Mouse (Mus musculus) layer of hippocampus, adult 2 months (tissue): ENCODE measurements around the gene Fbxl12. TPM values are rescaled to one million over a fixed set of nuclear protein-coding genes. Genes with fewer than 3 reads are reported as not detected.
A peak's percentile ranks its signal among the peaks of the same experiment; 100 is the strongest.

Source experiments
- DNase-seq, 2 experiments: peaks; one replicate each; pipeline ENCODE4 v3.0.0; 2022; ENCODE audit warnings: low spot score in 2 of 2
- H3K27ac ChIP-seq: fragments of 200-600 bp; 2 replicates; pipeline ENCODE4 v1.8.1; 2022
- H3K4me3 ChIP-seq: fragments of 200-600 bp; 2 replicates; pipeline ENCODE4 v1.8.1; 2022; ENCODE audit warnings: mild to moderate bottlenecking
- CTCF ChIP-seq: fragments of 200-600 bp; conservative IDR thresholded peaks from 2 replicates; pipeline ENCODE4 v1.8.1; 2022; ENCODE audit warnings: antibody characterized with exemption, mild to moderate bottlenecking, moderate library complexity
- total RNA-seq, 2 experiments: library from RNA; stranded (reverse); gene quantifications; 2 replicates each; pipeline ENCODE4 v1.2.3; 2021

Fbxl12 gene
- total RNA-seq, 2 experiments from 2014 or later: 25.5 to 27.7 TPM

DNA sequence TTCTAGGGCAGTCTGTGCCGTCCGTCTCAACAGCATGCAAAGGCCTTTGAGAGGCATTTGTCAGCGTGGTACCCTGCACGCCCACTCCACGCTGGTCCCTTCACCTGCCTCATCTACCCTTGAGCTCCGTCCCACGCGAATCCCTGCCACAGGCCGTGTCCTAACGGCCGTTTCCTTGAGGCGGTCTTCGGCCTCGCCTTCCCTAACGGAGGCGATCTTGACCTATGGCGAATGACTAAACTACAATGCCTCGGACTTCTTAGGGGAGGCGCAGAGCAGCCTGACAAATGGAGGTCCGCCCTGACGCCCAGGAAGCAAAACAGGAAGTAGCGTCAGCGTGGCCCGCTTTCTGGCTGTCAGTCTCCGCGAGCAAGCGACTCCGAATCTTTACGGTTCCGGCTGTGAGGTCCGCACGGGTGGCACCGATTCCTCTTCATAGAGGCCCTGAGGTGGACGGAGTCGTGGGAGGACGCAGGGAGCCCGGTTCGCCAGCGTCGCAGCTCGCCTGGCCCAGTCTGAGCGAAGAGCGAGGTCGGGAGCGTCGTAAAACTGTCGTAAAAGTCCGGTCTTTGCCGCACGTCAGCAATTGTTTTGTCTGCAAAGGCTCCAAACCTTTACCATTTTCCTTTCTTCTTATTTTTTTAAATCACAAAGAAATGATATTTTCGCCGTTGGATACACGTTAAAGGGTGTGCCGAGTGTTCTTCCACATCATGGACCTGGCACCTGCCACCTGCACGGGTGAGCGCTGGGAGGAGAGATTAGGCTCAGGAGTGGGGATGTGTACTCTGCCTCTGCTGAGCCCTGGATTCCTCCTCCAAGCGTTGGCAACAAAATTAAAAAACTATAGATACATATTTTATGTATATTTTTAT, 37.2 kb downstream of the Fbxl12 start:
- peak; percentile 77 to 78 for DNase-seq
- H3K27ac ChIP-seq: peak overlapping the region; percentile 99
- peak overlapping the region; percentile 81 for H3K4me3 ChIP-seq
- TF ChIP-seq CTCF: no peak

DNA sequence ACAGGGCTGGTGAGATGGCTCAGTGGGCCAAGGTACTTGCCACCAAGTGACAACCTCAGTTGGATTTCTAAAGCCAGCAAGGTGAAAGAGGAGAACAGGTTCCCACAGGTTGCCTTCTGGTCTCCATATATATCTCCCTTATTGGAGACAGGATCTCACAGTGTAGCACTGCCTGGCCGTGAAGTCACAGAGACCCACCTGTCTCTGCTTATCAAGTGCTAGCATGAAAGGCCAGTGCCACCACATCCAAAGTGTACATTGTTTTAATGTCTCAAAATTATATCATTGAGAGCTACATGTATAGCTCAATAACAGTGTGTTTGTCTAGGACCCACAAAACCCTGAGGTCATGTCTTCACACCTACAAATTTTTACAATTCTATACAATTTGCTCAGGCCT, 38.3 kb downstream of the Fbxl12 start:
- H3K27ac ChIP-seq: no peak overlapping the region

DNA sequence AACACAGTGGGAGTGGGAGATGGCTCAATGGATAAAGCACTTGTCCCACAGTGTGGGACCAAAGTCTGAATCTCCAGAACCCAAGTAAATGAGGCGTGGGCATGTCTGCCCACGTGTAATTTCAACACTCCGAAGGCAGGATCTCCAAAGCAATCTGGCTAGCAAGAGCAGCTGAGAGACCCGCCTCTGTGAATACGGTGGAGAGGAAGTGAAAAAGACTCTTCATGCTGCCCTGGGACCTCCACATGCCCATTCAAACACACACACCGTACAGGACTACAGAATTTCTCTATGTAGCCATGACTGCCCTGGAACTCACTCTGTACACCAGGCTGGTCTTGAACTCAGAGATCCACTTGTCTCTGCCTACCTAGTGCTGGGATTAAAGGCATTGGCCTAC, 43.3 kb downstream of the Fbxl12 start:
- no peak for DNase-seq
- H3K27ac ChIP-seq: no peak overlapping the region
- no peak for TF ChIP-seq CTCF
- no peak overlapping the region for H3K4me3 ChIP-seq

More for the DNA sequence above, 38.3 kb downstream of the Fbxl12 start:
- TF ChIP-seq CTCF: no peak
- H3K4me3 ChIP-seq: no peak overlapping the region
- DNase-seq: no peak

DNA sequence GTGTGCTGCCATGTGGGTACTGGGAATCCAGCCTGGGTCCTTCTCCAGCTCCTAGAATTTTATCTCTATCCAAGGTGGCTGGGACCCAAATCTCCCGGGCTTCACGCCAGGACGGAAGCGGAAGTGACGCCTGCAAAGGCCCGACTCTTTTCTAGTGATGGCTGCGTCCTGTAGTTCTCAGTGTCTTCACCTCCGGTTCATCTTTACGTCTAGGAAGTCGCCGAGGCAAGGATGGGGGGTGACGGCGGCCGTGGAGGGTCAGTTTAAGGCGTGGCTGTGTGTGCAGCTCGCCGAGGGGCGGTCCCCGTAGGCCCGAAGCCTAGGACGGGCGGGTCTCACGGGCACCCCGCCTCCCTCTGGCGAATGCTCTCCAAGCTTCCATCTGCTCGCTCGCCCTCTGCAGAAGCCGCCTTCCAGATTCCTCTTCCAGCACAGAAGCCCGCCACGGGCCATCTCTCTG, 63.4 kb downstream of the Fbxl12 start, which contains the start of gene Zfp846:
Gene Zfp846, plus strand, starts transcription at position 117 of the 460 bp plus-strand sequence.
- Histone ChIP-seq H3K4me3 (peak within 1 kb of the TSS; percentile 79), H3K27ac (peak within 1 kb of the TSS; percentile 86)
- peak; percentile 47 for TF ChIP-seq CTCF
- peak; percentile 99 to 100 for DNase-seq

DNA sequence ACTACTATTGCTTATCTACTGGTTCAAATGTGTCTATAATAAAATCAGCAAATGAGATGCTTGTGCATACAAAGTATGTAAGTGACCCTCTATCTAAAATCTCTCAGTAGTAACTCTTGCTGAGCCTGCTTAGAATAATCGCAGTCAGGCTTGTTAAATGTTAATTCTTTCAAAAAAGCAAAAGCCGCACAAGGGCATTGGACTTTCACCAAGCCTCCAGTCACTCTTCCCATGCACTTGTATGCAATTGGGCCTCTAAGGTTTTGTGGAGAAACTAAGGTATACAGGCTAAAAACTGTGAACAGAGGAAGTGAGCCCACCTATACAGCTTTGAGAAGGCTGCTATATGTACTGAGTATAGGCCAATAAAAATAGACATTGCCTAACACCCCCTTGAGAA, 68.0 kb downstream of the Fbxl12 start:
- DNase-seq: no peak
- Histone ChIP-seq H3K4me3 (no peak overlapping the region), H3K27ac (no peak overlapping the region)
- TF ChIP-seq CTCF: no peak

DNA sequence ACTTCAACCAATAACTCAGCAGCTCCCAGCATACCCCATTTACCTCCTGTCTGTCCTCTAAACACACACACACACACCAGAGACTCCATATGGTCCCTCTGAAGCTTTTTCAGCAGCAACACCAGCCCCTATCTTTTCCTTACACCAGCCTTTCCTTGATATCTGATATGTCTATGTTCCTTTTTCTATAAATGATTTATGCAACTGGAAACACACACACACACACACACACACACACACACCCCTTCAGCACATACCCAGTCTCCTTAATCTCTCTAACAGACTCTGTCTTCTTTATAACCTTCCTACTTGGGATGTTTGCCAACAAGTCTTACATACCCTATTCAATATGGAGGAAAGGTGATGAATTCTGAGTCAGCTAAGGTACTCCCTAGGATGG, 73.5 kb downstream of the Fbxl12 start:
- DNase-seq: no peak
- no peak for TF ChIP-seq CTCF
- Histone ChIP-seq H3K27ac (no peak overlapping the region), H3K4me3 (no peak overlapping the region)

Other genes starting within 250 kb of the Fbxl12 start
- gene Zfp26, start 184.6 kb downstream of the Fbxl12 start, total RNA-seq: 10 to 100 TPM; 26.4 to 28.1 TPM
- gene Zfp426, start 152.0 kb downstream of the Fbxl12 start, total RNA-seq: 10 to 100 TPM; 23.9 to 29.3 TPM
- gene Zfp266, start 123.3 kb downstream of the Fbxl12 start, total RNA-seq: 10 to 100 TPM; 39.8 to 45.1 TPM
- gene Zfp846, start 63.5 kb downstream of the Fbxl12 start, total RNA-seq: 10 to 100 TPM; 19.8 to 22.9 TPM
- 100 to 1,000 TPM; 277 to 326 TPM for gene Ubl5, start 1.9 kb downstream of the Fbxl12 start, total RNA-seq
- 10 to 100 TPM; 32.8 to 34.0 TPM for gene Pin1, start 7.3 kb upstream of the Fbxl12 start, total RNA-seq
- 10 to 100 TPM; 31.6 to 37.6 TPM for gene Olfm2, start 101.6 kb upstream of the Fbxl12 start, total RNA-seq
- gene Col5a3, start 170.3 kb upstream of the Fbxl12 start, total RNA-seq: 1 to 10 TPM; 1.6 to 1.8 TPM
- not detected for gene Rdh8, start 173.7 kb upstream of the Fbxl12 start, total RNA-seq
- 10 to 100 TPM; 77.6 to 85.9 TPM for gene A230050P20Rik, start 223.9 kb upstream of the Fbxl12 start, total RNA-seq
- gene Angptl6, start 235.0 kb upstream of the Fbxl12 start, total RNA-seq: 10 to 100 TPM in 1 of 2 experiments, 1 to 10 TPM in 1; 8.9 to 10.3 TPM
- gene Ppan, start 243.4 kb upstream of the Fbxl12 start, total RNA-seq: 10 to 100 TPM; 27.5 to 27.6 TPM